Mouse (Mus musculus) ES-E14 (cell line): ENCODE measurements around the gene Pde4d.

ENCODE experiments used
- CHD2 ChIP-seq: IDR thresholded peaks from 2 replicates; pipeline ENCODE4 v1.6.1; 2014; ENCODE audit warnings: mild to moderate bottlenecking, low read depth, low read length, inconsistent platforms
- HCFC1 ChIP-seq: IDR thresholded peaks from 2 replicates; pipeline ENCODE4 v1.6.1; 2012; ENCODE audit warnings: low read length, inconsistent platforms, borderline replicate concordance; ENCODE audit not compliant: insufficient read depth
- MAFK ChIP-seq: IDR thresholded peaks from 2 replicates; pipeline ENCODE4 v1.6.1; 2014; ENCODE audit warnings: mild to moderate bottlenecking, low read depth, low read length, inconsistent platforms; ENCODE audit not compliant: insufficient read depth
- ZNF384 ChIP-seq: IDR thresholded peaks from 2 replicates; pipeline ENCODE4 v1.6.1; 2012; ENCODE audit warnings: low read depth, low read length, inconsistent platforms

GRCm38 (mm10) chr13:109066581-109067159 is 616.9 kb downstream of the Pde4d start:
- TF ChIP-seq ZNF384 (no peak), MAFK (no peak), HCFC1 (no peak), CHD2 (no peak)
